Mouse (Mus musculus): Measurements from ENCODE around the gene Heca. TPM values are rescaled to one million over a fixed set of nuclear protein-coding genes. Genes with fewer than 3 reads are reported as not detected.

The Heca gene
- total RNA-seq, 2 experiments from 2014 or later, result 30.7 to 46.4 TPM

Other genes starting within 250 kb of the Heca start
- 133 and 151 TPM in 2 replicates for gene Cited2, start 224.8 kb downstream of the Heca start, total RNA-seq (2015)
- 55.1 and 85.7 TPM in 2 replicates for gene Cited2, start 224.8 kb downstream of the Heca start, total RNA-seq (2017)
- 0.02 and 0.30 TPM in 2 replicates for gene Txlnb, start 151.8 kb downstream of the Heca start, total RNA-seq (2015)
- gene Txlnb, start 151.8 kb downstream of the Heca start, total RNA-seq (2017), result 0.26 TPM in 1 of 2 replicates, not detected in the other
- gene Abracl, start 75.2 kb upstream of the Heca start, total RNA-seq (2015), result 291 and 343 TPM in 2 replicates
- 336 and 397 TPM in 2 replicates for gene Abracl, start 75.2 kb upstream of the Heca start, total RNA-seq (2017)
- 67.3 and 78.2 TPM in 2 replicates for gene Reps1, start 107.8 kb upstream of the Heca start, total RNA-seq (2015)
- gene Reps1, start 107.8 kb upstream of the Heca start, total RNA-seq (2017), result 39.8 and 51.0 TPM in 2 replicates

Data from megakaryocyte, adult 5-6 weeks (primary cell).